Mouse (Mus musculus): Measurements from ENCODE around the gene Slc6a2. TPM values are rescaled to one million over a fixed set of nuclear protein-coding genes. Genes with fewer than 3 reads are reported as not detected.

The Slc6a2 gene
- polyA plus RNA-seq, 1 experiment from 2014 or later, result 0.09 TPM

- WGBS, result 74% methylated on average over 2 of the region's 2 CpGs
- H3K36me3 ChIP-seq, result no peaks in the 10 kb centered on the region
- no peaks in the 10 kb centered on the region for H3K9me3 ChIP-seq (replicated peaks)
- H3K27ac ChIP-seq (replicated peaks), result no peak overlapping the region
- ATAC-seq (ENCODE audit: low FRiP score), result no peak
- peaks cover 13% of the 10 kb centered on the region for H3K4me1 ChIP-seq
- H3K27me3 ChIP-seq (replicated peaks), result peaks cover 41% of the 10 kb centered on the region
- no peak overlapping the region for H3K4me3 ChIP-seq (replicated peaks)
- H3K9ac ChIP-seq (replicated peaks), result no peak overlapping the region
- no peak overlapping the region for H3K4me2 ChIP-seq
Measured at GRCm38 (mm10) chr8:92964556-92964955, 4.7 kb downstream of the Slc6a2 start.

DNA sequence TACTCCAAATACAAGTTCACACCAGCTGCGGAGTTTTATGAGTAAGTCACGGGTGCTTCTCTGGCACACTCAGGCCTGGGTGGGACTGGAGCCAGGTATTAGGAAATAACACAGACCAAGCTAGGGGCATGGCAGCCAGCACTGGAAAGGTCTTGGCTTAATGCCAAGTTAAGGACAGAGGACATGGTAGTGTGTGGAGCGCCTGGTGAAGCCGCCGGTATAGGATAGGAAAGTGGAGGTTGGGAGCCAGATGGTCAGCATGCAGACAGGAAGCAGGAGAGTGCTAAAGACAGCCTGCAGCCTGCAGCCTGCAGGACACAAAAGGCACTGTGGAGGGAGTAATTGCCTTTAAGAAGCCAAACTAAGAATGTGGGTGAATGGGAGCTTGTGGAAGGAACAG lies 13.1 kb downstream of the Slc6a2 start:
- no peak overlapping the region for H3K27ac ChIP-seq (replicated peaks)
- H3K9me3 ChIP-seq (replicated peaks), result no peaks in the 10 kb centered on the region
- no peaks in the 10 kb centered on the region for H3K36me3 ChIP-seq
- no peak for ATAC-seq (ENCODE audit: low FRiP score)
- no peak overlapping the region for H3K4me2 ChIP-seq
- H3K4me3 ChIP-seq (replicated peaks), result no peak overlapping the region
- no peaks in the 10 kb centered on the region for H3K4me1 ChIP-seq
- 52% methylated on average over 5 of the region's 5 CpGs for WGBS
- no peaks in the 10 kb centered on the region for H3K27me3 ChIP-seq (replicated peaks)
- H3K9ac ChIP-seq (replicated peaks), result no peak overlapping the region

DNA sequence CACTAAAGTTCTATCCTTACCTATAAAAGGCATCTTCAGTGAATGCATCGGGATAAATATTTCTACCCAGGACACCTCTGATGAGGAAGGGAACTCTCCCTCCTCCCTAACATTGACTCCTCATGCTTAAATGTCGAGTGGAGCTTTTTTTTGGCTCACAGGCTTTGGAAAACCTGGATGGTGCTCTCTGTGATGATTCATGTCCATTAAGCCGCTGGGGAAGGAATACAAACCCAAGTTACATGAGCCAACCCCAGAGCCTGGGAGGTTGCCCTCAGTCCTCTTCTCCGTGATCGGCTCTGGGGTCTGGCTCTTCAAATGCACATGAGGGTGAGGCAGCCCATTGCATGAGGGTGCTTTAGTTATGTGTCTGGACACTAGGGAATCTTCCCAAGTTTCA lies 16.8 kb downstream of the Slc6a2 start:
- Histone ChIP-seq H3K4me3 (replicated peaks) (no peak overlapping the region), H3K27me3 (replicated peaks) (no peaks in the 10 kb centered on the region), H3K9ac (replicated peaks) (no peak overlapping the region), H3K9me3 (replicated peaks) (no peaks in the 10 kb centered on the region), H3K4me1 (no peaks in the 10 kb centered on the region), H3K36me3 (no peaks in the 10 kb centered on the region), H3K27ac (replicated peaks) (no peak overlapping the region), H3K4me2 (no peak overlapping the region)
- 92% methylated on average over 5 of the region's 5 CpGs for WGBS
- no peak for ATAC-seq (ENCODE audit: low FRiP score)

GRCm38 (mm10) chr8:92982491-92982890 lies 22.6 kb downstream of the Slc6a2 start:
- Histone ChIP-seq H3K27ac (replicated peaks) (no peak overlapping the region), H3K9me3 (replicated peaks) (no peaks in the 10 kb centered on the region), H3K27me3 (replicated peaks) (no peaks in the 10 kb centered on the region), H3K9ac (replicated peaks) (no peak overlapping the region), H3K4me3 (replicated peaks) (no peak overlapping the region), H3K36me3 (no peaks in the 10 kb centered on the region), H3K4me1 (no peaks in the 10 kb centered on the region), H3K4me2 (no peak overlapping the region)
- ATAC-seq (ENCODE audit: low FRiP score), result no peak
- WGBS, result 86% methylated on average over 3 of the region's 3 CpGs

GRCm38 (mm10) chr8:92984376-92984775 lies 24.5 kb downstream of the Slc6a2 start:
- H3K27ac ChIP-seq (replicated peaks), result no peak overlapping the region

GRCm38 (mm10) chr8:92996840-92997239 lies 37.0 kb downstream of the Slc6a2 start:
- Histone ChIP-seq H3K4me1 (no peaks in the 10 kb centered on the region), H3K9me3 (replicated peaks) (no peaks in the 10 kb centered on the region), H3K4me3 (replicated peaks) (no peak overlapping the region), H3K36me3 (no peaks in the 10 kb centered on the region), H3K27ac (replicated peaks) (no peak overlapping the region), H3K4me2 (no peak overlapping the region), H3K27me3 (replicated peaks) (no peaks in the 10 kb centered on the region), H3K9ac (replicated peaks) (no peak overlapping the region)
- WGBS, result 42% methylated on average over 5 of the region's 5 CpGs
- ATAC-seq (ENCODE audit: low FRiP score), result no peak

More at GRCm38 (mm10) chr8:92984376-92984775, 24.5 kb downstream of the Slc6a2 start:
- no peaks in the 10 kb centered on the region for H3K9me3 ChIP-seq (replicated peaks)
- H3K4me1 ChIP-seq, result no peaks in the 10 kb centered on the region
- WGBS, result 64% methylated on average over 2 of the region's 2 CpGs
- H3K27me3 ChIP-seq (replicated peaks), result no peaks in the 10 kb centered on the region
- H3K4me2 ChIP-seq, result no peak overlapping the region
- H3K36me3 ChIP-seq, result no peaks in the 10 kb centered on the region
- H3K4me3 ChIP-seq (replicated peaks), result no peak overlapping the region
- no peak overlapping the region for H3K9ac ChIP-seq (replicated peaks)
- no peak for ATAC-seq (ENCODE audit: low FRiP score)

DNA sequence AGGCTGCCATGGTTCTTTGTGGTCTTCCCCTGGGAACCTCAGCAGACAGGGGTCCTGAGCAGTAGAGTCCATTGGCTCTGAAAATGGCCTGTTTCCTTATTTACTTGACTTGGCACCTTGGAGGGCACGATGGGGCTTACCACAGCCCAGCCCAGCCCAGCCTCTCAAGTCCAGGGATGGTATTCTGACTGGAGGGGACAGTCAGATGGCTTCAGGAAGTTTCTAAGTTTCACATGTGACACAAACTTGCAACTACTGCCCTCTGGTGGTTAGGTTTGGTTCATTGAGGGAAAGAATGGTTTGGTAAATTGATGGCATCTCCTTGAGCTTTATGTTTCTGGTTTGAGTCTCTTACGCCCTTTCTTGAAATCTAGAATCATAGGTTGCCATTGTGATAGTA lies 38.7 kb downstream of the Slc6a2 start:
- H3K9ac ChIP-seq (replicated peaks), result no peak overlapping the region
- WGBS, result 56% methylated on average over 2 of the region's 2 CpGs
- no peak overlapping the region for H3K4me3 ChIP-seq (replicated peaks)
- no peaks in the 10 kb centered on the region for H3K4me1 ChIP-seq
- H3K4me2 ChIP-seq, result no peak overlapping the region
- no peaks in the 10 kb centered on the region for H3K27me3 ChIP-seq (replicated peaks)
- H3K36me3 ChIP-seq, result no peaks in the 10 kb centered on the region
- no peak for ATAC-seq (ENCODE audit: low FRiP score)
- no peaks in the 10 kb centered on the region for H3K9me3 ChIP-seq (replicated peaks)
- H3K27ac ChIP-seq (replicated peaks), result no peak overlapping the region

GRCm38 (mm10) chr8:93010286-93010685 lies 50.4 kb downstream of the Slc6a2 start:
- 32% methylated on average over 5 of the region's 5 CpGs for WGBS
- Histone ChIP-seq H3K4me2 (no peak overlapping the region), H3K9me3 (replicated peaks) (no peaks in the 10 kb centered on the region), H3K9ac (replicated peaks) (no peak overlapping the region), H3K27ac (replicated peaks) (no peak overlapping the region), H3K36me3 (no peaks in the 10 kb centered on the region), H3K27me3 (replicated peaks) (no peaks in the 10 kb centered on the region), H3K4me1 (no peaks in the 10 kb centered on the region), H3K4me3 (replicated peaks) (no peak overlapping the region)
- no peak for ATAC-seq (ENCODE audit: low FRiP score)

- H3K9ac ChIP-seq (replicated peaks), result no peak overlapping the region
- H3K4me1 ChIP-seq, result no peaks in the 10 kb centered on the region
- no peaks in the 10 kb centered on the region for H3K36me3 ChIP-seq
- H3K4me2 ChIP-seq, result no peak overlapping the region
- no peaks in the 10 kb centered on the region for H3K9me3 ChIP-seq (replicated peaks)
- H3K27ac ChIP-seq (replicated peaks), result no peak overlapping the region
- H3K4me3 ChIP-seq (replicated peaks), result no peak overlapping the region
- ATAC-seq (ENCODE audit: low FRiP score), result peak; percentile 80
- WGBS, result 11% methylated on average over 9 of the region's 9 CpGs
- no peaks in the 10 kb centered on the region for H3K27me3 ChIP-seq (replicated peaks)
Measured at GRCm38 (mm10) chr8:93011439-93011838, 51.6 kb downstream of the Slc6a2 start.

DNA sequence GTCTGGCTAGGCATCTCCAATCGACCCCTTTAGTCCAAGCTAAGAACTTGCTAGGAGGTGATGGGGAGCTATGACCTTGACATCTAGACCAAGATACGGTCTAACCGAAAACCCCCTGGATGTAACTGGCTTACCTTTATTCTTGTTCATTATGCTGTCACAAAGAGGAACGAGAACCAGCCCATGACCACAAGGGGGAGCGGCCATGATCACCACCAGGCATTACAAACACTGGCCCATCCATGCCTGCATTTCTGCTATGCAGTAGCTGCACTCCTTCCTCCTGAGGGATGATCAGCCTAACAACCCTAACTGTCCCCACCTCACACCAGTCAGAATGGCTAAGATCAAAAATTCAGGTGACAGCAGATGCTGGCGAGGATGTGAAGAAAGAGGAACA lies 52.3 kb downstream of the Slc6a2 start:
- Histone ChIP-seq H3K27ac (replicated peaks) (no peak overlapping the region), H3K9ac (replicated peaks) (no peak overlapping the region), H3K9me3 (replicated peaks) (no peaks in the 10 kb centered on the region), H3K4me3 (replicated peaks) (no peak overlapping the region), H3K27me3 (replicated peaks) (no peaks in the 10 kb centered on the region), H3K36me3 (no peaks in the 10 kb centered on the region), H3K4me1 (no peaks in the 10 kb centered on the region), H3K4me2 (no peak overlapping the region)
- 82% methylated on average over 6 of the region's 6 CpGs for WGBS
- no peak for ATAC-seq (ENCODE audit: low FRiP score)

GRCm38 (mm10) chr8:93014300-93014699 lies 54.4 kb downstream of the Slc6a2 start:
- 94% methylated on average over 4 of the region's 4 CpGs for WGBS
- H3K4me1 ChIP-seq, result no peaks in the 10 kb centered on the region
- no peaks in the 10 kb centered on the region for H3K9me3 ChIP-seq (replicated peaks)
- no peaks in the 10 kb centered on the region for H3K27me3 ChIP-seq (replicated peaks)
- no peaks in the 10 kb centered on the region for H3K36me3 ChIP-seq
- no peak overlapping the region for H3K9ac ChIP-seq (replicated peaks)
- H3K27ac ChIP-seq (replicated peaks), result no peak overlapping the region
- H3K4me3 ChIP-seq (replicated peaks), result no peak overlapping the region
- ATAC-seq (ENCODE audit: low FRiP score), result no peak
- no peak overlapping the region for H3K4me2 ChIP-seq

- Histone ChIP-seq H3K27me3 (replicated peaks) (no peaks in the 10 kb centered on the region), H3K4me1 (no peaks in the 10 kb centered on the region), H3K4me2 (no peak overlapping the region), H3K9ac (replicated peaks) (no peak overlapping the region), H3K4me3 (replicated peaks) (no peak overlapping the region), H3K27ac (replicated peaks) (no peak overlapping the region), H3K36me3 (no peaks in the 10 kb centered on the region), H3K9me3 (replicated peaks) (no peaks in the 10 kb centered on the region)
- 68% methylated on average over 5 of the region's 5 CpGs for WGBS
- ATAC-seq (ENCODE audit: low FRiP score), result no peak
Measured at GRCm38 (mm10) chr8:93021738-93022137, 61.9 kb downstream of the Slc6a2 start.

DNA sequence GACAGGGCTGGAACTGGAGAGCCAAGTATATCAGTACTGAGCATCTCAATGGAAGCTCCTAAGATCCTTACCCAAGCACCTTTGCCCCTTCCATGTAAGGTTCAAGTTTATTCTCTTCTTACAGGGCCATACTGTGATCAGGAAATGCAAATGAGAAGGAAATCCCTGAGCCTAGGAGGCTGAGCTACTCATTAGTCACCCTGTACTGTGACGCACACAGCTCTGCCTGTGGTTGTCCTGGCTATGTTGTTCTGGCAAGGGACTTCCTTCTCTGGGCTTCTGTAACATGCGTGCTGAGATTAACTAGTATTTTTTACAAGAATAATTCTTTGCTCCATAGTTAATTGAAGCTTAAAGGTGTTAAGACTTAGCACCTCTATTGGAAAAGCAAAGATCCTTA lies 70.8 kb downstream of the Slc6a2 start:
- H3K4me1 ChIP-seq, result no peaks in the 10 kb centered on the region
- 70% methylated on average over 2 of the region's 2 CpGs for WGBS
- no peaks in the 10 kb centered on the region for H3K36me3 ChIP-seq
- ATAC-seq (ENCODE audit: low FRiP score), result no peak
- no peaks in the 10 kb centered on the region for H3K9me3 ChIP-seq (replicated peaks)
- no peak overlapping the region for H3K27ac ChIP-seq (replicated peaks)
- H3K4me2 ChIP-seq, result no peak overlapping the region
- no peak overlapping the region for H3K9ac ChIP-seq (replicated peaks)
- H3K4me3 ChIP-seq (replicated peaks), result no peak overlapping the region
- no peaks in the 10 kb centered on the region for H3K27me3 ChIP-seq (replicated peaks)

Measured in neural tube, embryonic 15.5 days (tissue).